Mouse (Mus musculus) heart, adult 2 months (tissue): ENCODE data around the gene Brd2. TPM values are rescaled to one million over a fixed set of nuclear protein-coding genes. Genes with fewer than 3 reads are reported as not detected.
A peak's percentile ranks its signal among the peaks of the same experiment; 100 is the strongest.

ENCODE experiments used
- DNase-seq, 2 experiments: peaks; one replicate each; pipeline ENCODE4 v3.0.0; 2021
- H3K27ac ChIP-seq: fragments of 200-600 bp; 2 replicates; pipeline ENCODE4 v1.8.1; 2022
- H3K27me3 ChIP-seq: fragments of 200-500 bp; 2 replicates; pipeline ENCODE4 v1.6.1; 2012; ENCODE audit warnings: mild to moderate bottlenecking, low read length, inconsistent platforms, mixed read lengths; ENCODE audit not compliant: control insufficient read depth, insufficient read depth
- H3K36me3 ChIP-seq: fragments of 200-500 bp; 2 replicates; pipeline ENCODE4 v1.6.1; 2012; ENCODE audit warnings: low read length, inconsistent platforms; ENCODE audit not compliant: control insufficient read depth, insufficient read depth
- H3K4me1 ChIP-seq: fragments of 200-500 bp; 2 replicates; pipeline ENCODE4 v1.6.1; 2011; ENCODE audit warnings: low read length; ENCODE audit not compliant: control insufficient read depth, insufficient read depth
- H3K4me3 ChIP-seq: fragments of 200-600 bp; 2 replicates; pipeline ENCODE4 v1.8.1; 2022
- H3K79me2 ChIP-seq: fragments of 200-500 bp; replicated peaks from 2 replicates; pipeline ENCODE4 v1.6.1; 2012; ENCODE audit warnings: mild to moderate bottlenecking, inconsistent platforms, low read length, moderate library complexity, mixed read lengths; ENCODE audit not compliant: control insufficient read depth, insufficient read depth
- H3K9ac ChIP-seq: fragments of 200-500 bp; 2 replicates; pipeline ENCODE4 v1.6.1; 2012; ENCODE audit warnings: low read depth, mild to moderate bottlenecking, control low read depth, inconsistent platforms, low read length, mixed read lengths
- CTCF ChIP-seq: fragments of 200-600 bp; IDR thresholded peaks from 2 replicates; pipeline ENCODE4 v1.8.1; 2022; ENCODE audit warnings: antibody characterized with exemption, mild to moderate bottlenecking, moderate library complexity
- EP300 ChIP-seq: fragments of 200-500 bp; IDR thresholded peaks from 2 replicates; pipeline ENCODE4 v1.6.1; 2011; ENCODE audit warnings: low read depth, low read length, control low read depth; ENCODE audit not compliant: insufficient read depth
- POLR2A ChIP-seq: fragments of 200-500 bp; IDR thresholded peaks from 2 replicates; pipeline ENCODE4 v1.6.1; 2011; ENCODE audit warnings: mild to moderate bottlenecking, low read depth, low read length, control low read depth; ENCODE audit not compliant: insufficient read depth
- WGBS: fragments of 180-500 bp; shearing (Covaris S2); methylation state at CpG from one replicate; pipeline ENCODE4 v1.1.7; 2018; 5-methylcytosine and 5-hydroxymethylcytosine counted together
- intact Hi-C: fragments of 180-260 bp; cut with DNase I; formaldehyde crosslinking; loops from one replicate; pipeline ENCODE4 v1.15.1; 2025
- polyA plus RNA-seq: library from polyadenylated mRNA; depleted of rRNA; stranded (reverse); fragments of >200 nt; gene quantifications from 2 replicates; pipeline ENCODE4 v1.2.3, GENCODE M21; 2012
- total RNA-seq, 2 experiments: library from RNA; stranded (reverse); gene quantifications; 2 replicates each; pipeline ENCODE4 v1.2.3; 2021

Brd2 gene
- total and polyA plus RNA-seq, 3 experiments = 67.6 to 78.9 (median 71.1) TPM

DNA sequence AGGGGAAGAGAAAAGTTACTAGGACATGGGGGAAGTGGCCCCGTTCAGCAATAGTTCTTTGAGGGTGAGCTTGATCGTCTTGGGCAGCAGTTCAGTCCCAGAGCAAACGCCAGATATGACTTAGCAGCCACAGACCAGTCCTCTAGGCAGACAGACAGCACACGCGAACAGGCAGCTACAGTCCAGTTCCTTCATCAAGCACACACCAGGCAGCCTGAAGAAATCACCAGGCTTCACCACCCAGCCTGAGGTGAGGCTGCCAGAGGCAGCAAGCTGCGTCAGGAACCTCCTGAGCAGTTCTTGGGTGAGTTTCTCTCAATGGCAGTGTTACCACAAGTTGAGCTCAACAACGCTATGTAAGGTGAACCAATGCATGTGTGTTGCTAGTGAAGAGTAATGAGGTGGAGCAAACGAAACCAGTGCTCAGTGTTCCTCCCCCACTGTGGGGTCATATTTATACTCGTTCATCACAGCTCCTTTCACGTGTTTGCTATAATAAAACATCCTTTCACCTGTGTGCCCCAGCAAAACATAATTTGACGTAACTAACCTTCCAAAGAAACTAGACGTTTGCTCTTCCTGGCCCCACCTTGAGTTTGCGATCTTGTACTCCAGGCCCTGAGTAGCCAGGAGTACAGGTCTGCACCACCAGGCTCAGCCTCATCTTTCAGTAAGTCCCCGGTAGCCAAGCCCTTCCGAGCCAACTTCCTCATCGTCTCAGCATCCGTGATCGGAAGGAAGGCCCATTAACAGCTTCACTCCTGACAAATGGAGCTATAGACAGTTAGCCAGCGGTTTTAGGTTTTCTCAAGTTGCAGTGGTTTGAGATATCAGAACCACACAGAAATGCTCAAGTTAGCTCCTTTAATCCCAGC lies 7.9 kb upstream of the Brd2 start:
- H3K9ac ChIP-seq = no peak overlapping the region
- no peak overlapping the region for H3K27ac ChIP-seq
- no peaks in the 10 kb centered on the region for H3K27me3 ChIP-seq
- TF ChIP-seq CTCF (no peak), POLR2A (no peak), EP300 (no peak)
- H3K79me2 ChIP-seq = no peaks in the 10 kb centered on the region
- intact Hi-C loops = no loop called here
- no peaks in the 10 kb centered on the region for H3K36me3 ChIP-seq
- no peak overlapping the region for H3K4me3 ChIP-seq
- no peak for DNase-seq
- WGBS = 63% methylated on average over 19 of the region's 19 CpGs
- H3K4me1 ChIP-seq = peaks cover 10% of the 10 kb centered on the region

DNA sequence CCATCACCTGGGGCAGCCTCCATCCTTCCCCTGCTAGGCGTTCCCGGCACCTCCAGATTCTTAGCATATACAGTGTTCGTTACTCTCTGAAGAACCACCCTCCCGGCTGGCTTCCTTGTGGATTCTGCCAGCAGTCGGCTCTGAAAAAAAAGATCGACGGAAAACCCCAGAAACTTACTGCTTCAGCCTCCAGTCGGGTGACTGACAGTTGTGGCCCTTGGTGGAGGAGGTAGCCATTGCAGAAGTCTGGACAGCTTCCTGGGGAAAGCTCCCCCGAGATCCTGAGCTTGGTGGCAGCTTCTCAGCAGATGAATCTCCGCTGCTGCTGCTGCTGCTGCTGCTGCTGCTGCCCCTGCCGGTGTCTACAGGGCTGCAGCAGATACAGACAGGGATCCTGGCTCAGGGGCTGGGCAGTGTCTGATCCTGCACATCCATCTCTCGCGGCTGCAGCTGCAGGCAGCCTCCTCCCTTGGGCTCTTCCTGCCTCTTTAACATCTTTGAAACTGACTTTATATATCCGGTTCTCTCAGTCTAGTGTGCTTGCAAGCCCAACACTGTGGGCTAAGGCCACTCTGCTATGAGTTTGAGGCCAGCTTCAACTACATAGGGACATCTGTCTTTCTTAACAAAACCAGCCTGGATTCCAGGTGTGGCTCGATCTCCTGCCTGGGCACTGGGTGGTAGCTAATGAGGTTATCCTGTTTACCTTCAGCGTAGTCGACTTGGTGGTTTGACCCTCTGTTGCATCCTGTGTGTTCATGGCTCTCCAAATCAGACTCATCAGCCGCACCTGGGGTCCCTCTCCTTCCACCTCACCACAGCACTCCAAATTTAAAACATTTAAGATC lies 6.7 kb upstream of the Brd2 start:
- no peak for DNase-seq
- Histone ChIP-seq H3K27ac (no peak overlapping the region), H3K4me1 (peaks cover 10% of the 10 kb centered on the region), H3K4me3 (no peak overlapping the region), H3K36me3 (no peaks in the 10 kb centered on the region), H3K79me2 (no peaks in the 10 kb centered on the region), H3K27me3 (no peaks in the 10 kb centered on the region), H3K9ac (no peak overlapping the region)
- intact Hi-C loops = no loop called here
- TF ChIP-seq EP300 = no peak
- peak; percentile 10 for TF ChIP-seq CTCF
- WGBS = 19% methylated on average over 18 of the region's 18 CpGs

DNA sequence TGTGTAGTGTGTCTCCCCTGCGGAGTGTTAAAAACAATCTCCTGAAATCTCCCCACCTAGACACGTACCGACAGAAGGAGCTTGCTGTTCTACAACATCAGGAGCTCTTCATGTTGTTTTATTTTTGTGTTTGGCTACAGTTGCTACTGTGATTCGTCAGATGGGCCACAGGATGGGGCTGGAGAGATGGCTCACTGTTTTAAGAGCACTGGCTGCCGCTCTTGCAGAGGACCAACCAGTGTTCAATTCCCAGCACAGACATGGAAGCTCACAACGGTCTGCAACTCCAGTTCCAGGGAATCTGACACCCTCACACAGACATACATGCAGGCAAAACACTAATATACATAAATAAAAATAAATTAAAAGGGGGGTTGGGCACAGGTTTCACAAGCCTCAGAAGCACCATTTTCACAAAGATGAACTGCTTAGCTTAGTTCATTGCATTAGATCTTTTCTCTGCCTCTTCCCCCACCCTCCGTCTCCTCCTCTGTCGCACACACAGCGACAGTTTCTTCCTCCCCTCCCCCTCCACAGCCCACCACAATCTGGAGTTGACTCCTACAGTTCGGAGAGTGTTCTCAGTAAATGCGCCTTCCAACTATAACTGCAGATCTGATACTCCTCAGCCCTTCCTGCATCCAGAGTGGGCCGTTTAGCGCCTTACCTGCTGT lies 6.0 kb upstream of the Brd2 start:
- Histone ChIP-seq H3K4me3 (no peak overlapping the region), H3K4me1 (peaks cover 13% of the 10 kb centered on the region), H3K27ac (no peak overlapping the region), H3K9ac (no peak overlapping the region), H3K36me3 (no peaks in the 10 kb centered on the region), H3K27me3 (no peaks in the 10 kb centered on the region), H3K79me2 (no peaks in the 10 kb centered on the region)
- intact Hi-C loops = no loop called here
- 43% methylated on average over 13 of the region's 13 CpGs for WGBS
- no peak for TF ChIP-seq EP300
- TF ChIP-seq CTCF = peak; percentile 41
- DNase-seq = no peak

DNA sequence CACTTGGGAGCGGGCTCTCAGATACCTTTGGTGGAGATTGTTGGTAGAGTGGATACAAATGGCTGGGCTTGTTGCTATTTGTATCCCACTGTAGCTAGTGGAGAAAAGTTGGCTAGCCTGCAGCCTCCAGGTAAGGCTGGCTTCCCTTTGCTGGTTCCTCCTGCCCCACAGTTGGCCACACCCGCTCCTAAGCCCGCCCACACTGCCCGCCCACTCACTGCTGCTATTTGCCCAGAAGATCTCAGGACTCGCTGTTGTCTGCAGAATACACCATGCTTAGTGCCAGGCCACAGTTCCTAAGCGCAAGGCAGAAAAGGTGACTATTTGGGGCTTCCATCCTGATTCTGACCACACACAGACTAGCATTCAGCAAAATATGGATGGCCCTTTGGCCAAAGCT lies 5.0 kb upstream of the Brd2 start:
- no peak overlapping the region for H3K9ac ChIP-seq
- no peaks in the 10 kb centered on the region for H3K36me3 ChIP-seq
- 41% methylated on average over 6 of the region's 6 CpGs for WGBS
- no peak overlapping the region for H3K27ac ChIP-seq
- TF ChIP-seq POLR2A (no peak), CTCF (no peak), EP300 (no peak)
- peak; percentile 55 to 71 for DNase-seq
- H3K79me2 ChIP-seq = no peaks in the 10 kb centered on the region
- H3K4me3 ChIP-seq = no peak overlapping the region
- intact Hi-C loops = no loop called here
- H3K4me1 ChIP-seq = peaks cover 13% of the 10 kb centered on the region
- H3K27me3 ChIP-seq = no peaks in the 10 kb centered on the region

DNA sequence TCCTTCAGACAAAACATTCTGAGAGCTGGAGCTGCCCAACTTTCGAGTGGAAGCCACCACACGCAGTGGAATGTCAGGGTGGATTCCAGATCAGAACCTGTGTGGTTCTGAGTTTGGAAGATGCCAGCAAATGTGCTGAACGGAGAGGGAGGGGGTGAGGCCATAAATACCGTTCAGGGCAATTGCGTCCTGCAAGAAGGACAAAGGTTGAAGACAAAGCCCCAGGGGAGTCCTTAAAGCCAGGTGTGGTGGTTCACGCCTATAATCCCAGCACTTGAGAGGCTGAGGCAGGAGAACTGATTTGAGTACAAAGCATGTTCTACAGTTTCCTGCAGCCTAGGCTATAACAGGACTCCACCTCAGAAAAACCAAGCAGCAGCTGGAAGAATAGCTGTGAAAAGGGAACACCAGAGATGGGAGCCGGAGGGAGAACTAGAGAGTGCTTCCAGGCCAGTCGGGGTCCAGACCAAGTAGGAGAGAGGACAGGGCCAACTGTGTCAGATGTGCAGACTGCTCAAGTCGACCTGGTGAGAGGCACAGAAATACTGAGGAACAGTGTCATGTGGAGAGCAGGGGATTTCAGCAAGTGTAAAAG lies 4.5 kb upstream of the Brd2 start:
- no peaks in the 10 kb centered on the region for H3K36me3 ChIP-seq
- H3K9ac ChIP-seq = no peak overlapping the region
- intact Hi-C loops = no loop called here
- H3K79me2 ChIP-seq = no peaks in the 10 kb centered on the region
- H3K4me1 ChIP-seq = peaks cover 13% of the 10 kb centered on the region
- DNase-seq = no peak
- H3K4me3 ChIP-seq = no peak overlapping the region
- TF ChIP-seq EP300 = no peak
- no peak for TF ChIP-seq CTCF
- TF ChIP-seq POLR2A = no peak
- 53% methylated on average over 9 of the region's 9 CpGs for WGBS
- H3K27me3 ChIP-seq = no peaks in the 10 kb centered on the region
- H3K27ac ChIP-seq = no peak overlapping the region

DNA sequence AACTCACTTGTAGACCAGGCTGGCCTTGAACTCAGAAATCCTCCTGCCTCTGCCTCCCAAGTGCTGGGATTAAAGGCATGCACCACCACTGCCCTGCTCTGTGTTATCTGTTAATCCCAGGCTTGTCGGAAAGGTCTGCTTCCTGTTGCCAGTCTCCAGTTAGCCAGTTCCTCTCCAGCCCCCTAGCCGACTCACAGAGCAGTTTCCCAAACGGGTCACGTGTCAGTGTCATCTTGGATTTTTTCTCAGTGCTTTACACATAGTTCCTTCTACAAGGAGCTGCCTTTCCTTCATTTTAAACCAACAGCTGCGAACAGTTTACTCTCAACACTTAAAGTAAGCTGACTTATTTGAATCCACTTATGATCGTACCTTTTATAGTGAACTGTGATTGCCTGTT lies 2.2 kb upstream of the Brd2 start:
- Histone ChIP-seq H3K27ac (no peak overlapping the region), H3K27me3 (no peaks in the 10 kb centered on the region), H3K79me2 (no peaks in the 10 kb centered on the region), H3K4me3 (no peak overlapping the region), H3K36me3 (no peaks in the 10 kb centered on the region), H3K9ac (no peak overlapping the region), H3K4me1 (peaks cover 13% of the 10 kb centered on the region)
- DNase-seq = peak in 1 of 2 experiments; percentile 46
- TF ChIP-seq CTCF (no peak), POLR2A (no peak), EP300 (no peak)
- WGBS = 44% methylated on average over 6 of the region's 6 CpGs
- intact Hi-C loops = no loop called here
